Mouse (Mus musculus) stomach, postnatal 0 days (tissue): ENCODE results near the gene Etfb. TPM values are rescaled to one million over a fixed set of nuclear protein-coding genes. Genes with fewer than 3 reads are reported as not detected.

Experiments
- ATAC-seq: fragments of 200-750 bp; cut with Nextera tagmentation; 2 replicates; pipeline ENCODE4 v1.8.0; 2017; ENCODE audit not compliant: low FRiP score, low TSS enrichment
- DNase-seq: peaks from one replicate; pipeline ENCODE4 v3.0.0-alpha.2; 2016; ENCODE audit warnings: low spot score
- H3K27ac ChIP-seq: fragments of 300-500 bp; sonication (generic); replicated peaks from 2 replicates; pipeline ENCODE4 v1.5.1; 2014; ENCODE audit warnings: mild to moderate bottlenecking, control low read depth
- H3K27me3 ChIP-seq: fragments of 300-500 bp; sonication (generic); 2 replicates; pipeline ENCODE4 v1.6.1; 2014; ENCODE audit warnings: low read length; ENCODE audit not compliant: control insufficient read depth, insufficient read depth
- H3K36me3 ChIP-seq: fragments of 300-500 bp; sonication (generic); 2 replicates; pipeline ENCODE4 v1.6.1; 2014; ENCODE audit warnings: low read length, mixed read lengths; ENCODE audit not compliant: control insufficient read depth, insufficient read depth
- H3K4me1 ChIP-seq: fragments of 300-500 bp; sonication (generic); replicated peaks from 2 replicates; pipeline ENCODE4 v1.6.1; 2014; ENCODE audit warnings: antibody characterized with exemption; ENCODE audit not compliant: control insufficient read depth, insufficient read depth
- H3K4me2 ChIP-seq: fragments of 300-500 bp; sonication (generic); replicated peaks from 2 replicates; pipeline ENCODE4 v1.6.1; 2014; ENCODE audit warnings: low read depth, mild to moderate bottlenecking, control low read depth, moderate library complexity
- H3K4me3 ChIP-seq: fragments of 300-500 bp; sonication (generic); 2 replicates; pipeline ENCODE4 v1.5.1; 2014; ENCODE audit warnings: low read depth, low read length, control low read depth
- H3K9ac ChIP-seq: fragments of 300-500 bp; sonication (generic); 2 replicates; pipeline ENCODE4 v1.6.1; 2014; ENCODE audit warnings: mild to moderate bottlenecking, low read length, control low read depth, mixed read lengths
- H3K9me3 ChIP-seq: fragments of 300-500 bp; sonication (generic); 2 replicates; pipeline ENCODE4 v1.6.1; 2016; ENCODE audit warnings: low read length; ENCODE audit not compliant: control insufficient read depth
- CTCF ChIP-seq: IDR thresholded peaks from 2 replicates; pipeline ENCODE4 v1.5.1; 2016; ENCODE audit warnings: antibody characterized with exemption, low read depth, mild to moderate bottlenecking, moderate library complexity
- EP300 ChIP-seq: optimal IDR thresholded peaks from 2 replicates; pipeline ENCODE3; 2016; ENCODE audit warnings: antibody characterized with exemption
- WGBS: fragments of 180-500 bp; shearing (Covaris S2); extraction: QIAGEN DNeasy Blood & Tissue Kit; methylation state at CpG from one replicate; pipeline ENCODE4 v1.1.7; 2014; 5-methylcytosine and 5-hydroxymethylcytosine counted together
- polyA plus RNA-seq: library from polyadenylated mRNA; unstranded; fragments of >200 nt; fragmentation: Nextera tagmentation; extraction: Ambion mirVana; gene quantifications from 2 replicates; pipeline ENCODE4 v1.2.1, GENCODE M21; 2015

The Etfb gene
- polyA plus RNA-seq, 1 experiment from 2014 or later = 521 TPM

GRCm38 (mm10) chr7:43482090-43482716 lies 38.3 kb downstream of the Etfb start:
- TF ChIP-seq CTCF = no peak
- no peak for TF ChIP-seq EP300
- 64% methylated on average over 8 of the region's 8 CpGs for WGBS
- H3K36me3 ChIP-seq = no peaks in the 10 kb centered on the region
- no peak overlapping the region for H3K27ac ChIP-seq
- no peaks in the 10 kb centered on the region for H3K4me1 ChIP-seq
- no peak overlapping the region for H3K4me2 ChIP-seq
- H3K4me3 ChIP-seq = no peak overlapping the region
- H3K9me3 ChIP-seq = no peaks in the 10 kb centered on the region
- no peak overlapping the region for H3K9ac ChIP-seq
- no peaks in the 10 kb centered on the region for H3K27me3 ChIP-seq
- no peak for DNase-seq
- no peak; the same call in 1 of the 2 replicates for ATAC-seq

GRCm38 (mm10) chr7:43483236-43483635 lies 39.4 kb downstream of the Etfb start:
- ATAC-seq = no peak
- H3K36me3 ChIP-seq = no peaks in the 10 kb centered on the region
- TF ChIP-seq EP300 = no peak
- TF ChIP-seq CTCF = no peak

GRCm38 (mm10) chr7:43488646-43489045 lies 44.8 kb downstream of the Etfb start:
- Histone ChIP-seq H3K27me3 (no peaks in the 10 kb centered on the region), H3K4me2 (no peak overlapping the region), H3K9me3 (no peaks in the 10 kb centered on the region), H3K4me3 (no peak overlapping the region), H3K27ac (no peak overlapping the region), H3K4me1 (no peaks in the 10 kb centered on the region), H3K36me3 (no peaks in the 10 kb centered on the region), H3K9ac (no peak overlapping the region)
- no peak for DNase-seq
- WGBS = 35% methylated on average over 5 of the region's 5 CpGs
- TF ChIP-seq CTCF (no peak), EP300 (no peak)
- ATAC-seq = no peak

More at GRCm38 (mm10) chr7:43483236-43483635, 39.4 kb downstream of the Etfb start:
- DNase-seq = no peak
- H3K4me1 ChIP-seq = no peaks in the 10 kb centered on the region
- no peaks in the 10 kb centered on the region for H3K27me3 ChIP-seq
- WGBS = 7% methylated on average over 10 of the region's 10 CpGs
- H3K27ac ChIP-seq = no peak overlapping the region
- no peak overlapping the region for H3K9ac ChIP-seq
- no peaks in the 10 kb centered on the region for H3K9me3 ChIP-seq
- H3K4me3 ChIP-seq = no peak overlapping the region
- no peak overlapping the region for H3K4me2 ChIP-seq

GRCm38 (mm10) chr7:43489631-43490125 lies 45.8 kb downstream of the Etfb start, which contains the start of gene Iglon5:
Iglon5 (minus strand) TSS chr7:43490075.
- H3K9me3 ChIP-seq = no peaks in the 10 kb centered on the region

GRCm38 (mm10) chr7:43490182-43490584 lies 46.3 kb downstream of the Etfb start:
- no peak overlapping the region for H3K27ac ChIP-seq
- no peaks in the 10 kb centered on the region for H3K27me3 ChIP-seq
- DNase-seq (peak; percentile 54), ATAC-seq (peak; percentile 60; the same call in 1 of the 2 replicates)
- TF ChIP-seq EP300 (no peak), CTCF (no peak)
- 0% methylated on average over 8 of the region's 13 CpGs for WGBS
- peak overlapping the region; percentile 41 for H3K4me3 ChIP-seq
- H3K36me3 ChIP-seq = no peaks in the 10 kb centered on the region
- no peak overlapping the region; the same call in 1 of the 2 replicates for H3K9ac ChIP-seq
- no peaks in the 10 kb centered on the region for H3K4me1 ChIP-seq
- H3K9me3 ChIP-seq = no peaks in the 10 kb centered on the region
- peak overlapping the region; percentile 65 for H3K4me2 ChIP-seq

More at GRCm38 (mm10) chr7:43489631-43490125, 45.8 kb downstream of the Etfb start, which contains the start of gene Iglon5:
- DNase-seq (no peak), ATAC-seq (peak; percentile 21; the same call in 1 of the 2 replicates)
- Histone ChIP-seq H3K27ac (no peak within 1 kb of the TSS), H3K36me3 (no peaks in the 10 kb centered on the region), H3K4me3 (peak within 1 kb of the TSS; percentile 41), H3K27me3 (no peaks in the 10 kb centered on the region), H3K9ac (peak within 1 kb of the TSS; percentile 55), H3K4me2 (peak within 1 kb of the TSS; percentile 65), H3K4me1 (no peaks in the 10 kb centered on the region)
- TF ChIP-seq EP300 = no peak
- TF ChIP-seq CTCF = no peak
- 1% methylated on average over 24 of the region's 41 CpGs for WGBS

GRCm38 (mm10) chr7:43490861-43491260 lies 47.0 kb downstream of the Etfb start:
- Histone ChIP-seq H3K4me1 (no peaks in the 10 kb centered on the region), H3K4me2 (no peak overlapping the region), H3K4me3 (no peak overlapping the region), H3K27me3 (no peaks in the 10 kb centered on the region), H3K9ac (no peak overlapping the region), H3K9me3 (no peaks in the 10 kb centered on the region), H3K27ac (no peak overlapping the region), H3K36me3 (no peaks in the 10 kb centered on the region)
- TF ChIP-seq CTCF (no peak), EP300 (no peak)
- 57% methylated on average over 9 of the region's 9 CpGs for WGBS
- DNase-seq (no peak), ATAC-seq (no peak)
